Mouse (Mus musculus) CH12F3 (cell line): ENCODE measurements around the gene Nfatc2.

Experiments
- in situ Hi-C: fragments of 300-500 bp; cut with MboI; formaldehyde crosslinking; loops from 2 replicates; pipeline ENCODE4 v1.14.3; 2020; ENCODE audit warnings: low sequenced_read_pairs

Gene Nfatc2

DNA sequence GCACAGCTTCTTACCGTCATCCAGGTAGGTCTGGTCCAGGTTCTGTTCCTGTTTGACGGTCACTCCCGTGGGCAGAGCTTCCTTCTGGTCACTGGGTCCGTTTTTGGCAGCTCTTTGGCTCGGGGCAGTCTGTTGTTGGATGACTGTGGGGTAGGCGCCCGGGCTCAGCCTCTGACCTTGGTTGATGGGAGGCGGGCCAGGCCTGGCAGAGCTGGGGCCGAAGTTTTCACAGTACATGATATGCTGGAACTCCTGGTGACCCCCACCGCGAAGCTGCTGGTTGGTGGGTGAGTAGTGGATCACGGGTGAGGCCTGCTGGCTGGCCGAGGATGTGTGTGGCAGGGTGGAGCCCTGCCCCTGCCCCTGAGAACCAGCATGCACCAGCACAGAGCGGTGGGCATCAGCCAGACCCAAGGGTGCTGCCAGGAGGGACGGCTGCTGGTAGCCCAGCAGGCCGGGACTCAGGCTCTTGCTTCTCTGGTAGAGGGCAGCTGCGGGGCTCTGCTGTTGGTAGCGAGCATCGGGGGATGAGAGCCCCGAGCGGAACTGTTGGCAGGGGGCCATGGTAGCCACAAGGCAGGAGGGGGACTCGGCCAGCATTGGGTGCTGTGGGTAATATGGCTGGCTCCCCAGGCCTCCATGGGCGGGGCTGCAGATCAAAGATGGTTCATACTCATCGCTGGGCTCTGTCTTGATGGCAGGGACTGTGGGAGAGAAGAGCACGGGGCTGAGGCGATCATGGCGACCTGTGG, 96.8 kb downstream of the Nfatc2 start:
- in situ Hi-C loops = no loop called here

DNA sequence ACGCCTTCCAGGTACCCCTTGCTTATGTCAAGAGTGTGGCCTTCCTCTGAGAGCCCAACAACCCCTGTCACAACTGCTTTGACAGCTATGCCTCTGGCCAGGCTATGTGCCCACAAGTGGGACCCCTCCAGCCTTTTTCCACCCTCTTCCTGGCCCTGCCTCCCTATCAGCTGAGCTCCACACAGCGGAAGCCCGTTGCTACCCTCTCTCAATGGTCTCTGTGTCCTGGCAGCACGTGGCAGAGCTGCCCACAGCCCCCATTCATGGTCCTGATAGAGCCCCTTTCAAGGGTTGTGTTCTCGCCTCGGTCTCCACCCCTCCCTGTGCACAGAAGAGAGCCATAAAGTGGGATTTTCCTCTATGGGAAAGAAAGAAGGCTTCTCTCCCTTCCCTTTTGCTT, 97.7 kb downstream of the Nfatc2 start:
- in situ Hi-C loops = no loop called here

- in situ Hi-C loops = no loop called here
These were observed 100.7 kb downstream of the Nfatc2 start for GRCm38 (mm10) chr2:168500750-168501149.

DNA sequence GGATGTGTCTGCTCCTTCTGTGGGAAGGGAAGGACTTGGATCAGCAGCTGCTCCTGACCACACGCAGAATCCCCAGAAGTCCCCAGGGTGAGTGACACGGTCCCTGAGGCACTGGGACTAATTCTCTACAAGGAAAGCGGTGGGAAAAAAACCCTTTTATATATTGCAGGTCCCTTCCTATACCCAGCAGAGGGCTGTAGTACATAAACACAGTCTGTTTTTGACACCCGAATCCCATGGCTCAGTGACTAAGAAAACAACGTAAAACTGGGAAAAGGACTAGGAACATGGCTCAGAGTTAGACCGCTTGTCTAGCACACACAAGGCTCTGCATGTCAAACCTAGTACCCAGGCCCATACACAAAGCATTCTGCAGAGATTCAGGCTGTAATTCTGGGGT, 101.2 kb downstream of the Nfatc2 start:
- in situ Hi-C loops = no loop called here

GRCm38 (mm10) chr2:168491791-168492190, 109.7 kb downstream of the Nfatc2 start:
- in situ Hi-C loops = no loop called here

GRCm38 (mm10) chr2:168489953-168490352, 111.5 kb downstream of the Nfatc2 start:
- in situ Hi-C loops = no loop called here

GRCm38 (mm10) chr2:168488158-168488925, 113.1 kb downstream of the Nfatc2 start:
- in situ Hi-C loops = no loop called here

DNA sequence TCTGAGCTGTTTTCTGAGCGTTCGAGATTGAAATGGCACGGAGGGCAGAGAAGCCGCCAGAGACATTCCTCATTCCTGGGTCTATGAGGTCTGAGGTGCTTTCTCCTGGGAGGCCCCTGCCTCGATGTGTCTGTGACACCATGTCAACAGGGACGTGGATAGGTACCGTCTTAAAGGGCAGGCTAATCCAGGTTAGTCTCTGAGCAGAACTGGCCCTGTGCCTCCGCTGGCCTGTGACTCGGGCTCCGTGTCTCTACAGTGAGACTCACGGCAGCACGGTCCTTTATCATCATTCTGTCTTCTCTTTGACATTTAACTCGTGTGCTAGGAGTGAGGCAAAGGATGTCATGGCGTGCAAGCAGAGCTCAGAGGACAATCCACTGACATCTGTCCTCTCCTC, 120.3 kb downstream of the Nfatc2 start:
- in situ Hi-C loops = loop anchor here (5.0 kb wide), 1 partner anchor 36 kb away; no protein-coding TSS in a partner anchor

- in situ Hi-C loops = loop anchor here (5.0 kb wide), 1 partner anchor 37 kb away; no protein-coding TSS in a partner anchor
These were observed 120.8 kb downstream of the Nfatc2 start for GRCm38 (mm10) chr2:168480692-168481091.

GRCm38 (mm10) chr2:168479930-168480329, 121.5 kb downstream of the Nfatc2 start:
- in situ Hi-C loops = loop anchor here (5.0 to 10.0 kb wide), 2 partner anchors 37 to 145 kb away; no protein-coding TSS in a partner anchor

DNA sequence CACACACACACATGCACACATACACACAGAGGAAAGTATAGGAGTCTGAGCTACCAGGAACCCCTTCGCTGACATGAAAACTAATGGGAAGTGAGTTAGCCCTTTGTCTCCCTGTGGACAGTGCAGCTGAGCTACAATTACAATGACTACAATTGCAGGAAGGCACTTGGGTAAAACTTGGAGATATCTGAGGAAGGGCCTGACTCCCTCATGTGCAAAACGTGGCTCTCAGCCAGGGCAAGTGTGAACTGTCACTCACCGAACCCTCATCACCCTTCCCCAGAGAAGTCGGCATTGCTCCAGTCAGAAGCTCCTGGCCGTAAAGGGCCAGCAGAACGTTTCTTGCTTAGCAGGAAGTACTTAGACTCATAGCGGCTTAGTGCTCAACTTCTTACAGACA, 123.0 kb downstream of the Nfatc2 start:
- in situ Hi-C loops = loop anchor here (10.0 kb wide), 1 partner anchor 146 kb away; no protein-coding TSS in a partner anchor

DNA sequence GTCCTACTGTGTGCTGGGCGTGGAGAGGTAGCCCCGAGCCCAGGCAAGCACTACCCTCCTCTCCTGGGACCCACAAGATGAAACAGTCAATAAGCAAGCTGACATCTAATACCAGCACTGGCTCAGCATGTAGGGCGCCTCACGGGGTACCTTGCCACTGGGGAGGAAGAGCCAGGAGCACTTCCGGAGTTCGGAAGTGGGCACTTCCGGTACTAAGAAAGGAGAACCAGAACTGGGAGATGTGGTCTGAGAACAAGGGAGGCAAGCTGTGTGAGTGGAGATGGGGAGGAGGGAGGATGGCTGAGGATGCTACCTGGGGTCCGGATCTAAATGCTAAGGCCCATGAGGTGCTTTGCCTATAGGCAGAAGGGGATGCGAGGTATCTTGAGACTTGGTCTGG, 128.0 kb downstream of the Nfatc2 start:
- in situ Hi-C loops = loop anchor here (10.0 kb wide), 1 partner anchor 151 kb away; no protein-coding TSS in a partner anchor

GRCm38 (mm10) chr2:168472899-168473298, 128.6 kb downstream of the Nfatc2 start:
- in situ Hi-C loops = loop anchor here (10.0 kb wide), 1 partner anchor 152 kb away; no protein-coding TSS in a partner anchor

- in situ Hi-C loops = no loop called here
These were observed 132.4 kb downstream of the Nfatc2 start for GRCm38 (mm10) chr2:168469032-168469431.

GRCm38 (mm10) chr2:168467166-168467565, 134.3 kb downstream of the Nfatc2 start:
- in situ Hi-C loops = no loop called here

DNA sequence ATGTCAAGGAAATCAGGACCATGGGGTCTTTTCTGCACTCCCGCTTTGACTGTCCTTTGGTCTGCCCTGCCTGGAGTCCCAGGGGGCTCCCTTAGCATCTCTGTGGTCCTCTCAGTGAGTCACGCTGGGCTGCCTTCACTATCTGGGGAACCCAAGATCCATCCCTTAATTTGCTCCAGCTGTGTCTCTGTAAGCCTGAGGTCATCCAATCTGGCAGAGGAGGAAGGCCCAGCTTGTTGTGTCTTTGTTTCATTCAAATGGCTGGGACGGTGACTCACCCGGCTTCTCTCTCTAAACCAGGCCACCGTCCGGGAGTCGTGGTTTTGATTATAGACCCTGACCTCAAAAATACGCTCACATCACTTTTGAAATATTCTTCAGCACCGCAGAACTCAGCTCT, 135.4 kb downstream of the Nfatc2 start:
- in situ Hi-C loops = no loop called here

- in situ Hi-C loops = no loop called here
These were observed 135.8 kb downstream of the Nfatc2 start for GRCm38 (mm10) chr2:168465646-168466045.

GRCm38 (mm10) chr2:168461865-168462264, 139.6 kb downstream of the Nfatc2 start:
- in situ Hi-C loops = no loop called here

- in situ Hi-C loops = no loop called here
These were observed 141.8 kb downstream of the Nfatc2 start for GRCm38 (mm10) chr2:168459627-168460026.

DNA sequence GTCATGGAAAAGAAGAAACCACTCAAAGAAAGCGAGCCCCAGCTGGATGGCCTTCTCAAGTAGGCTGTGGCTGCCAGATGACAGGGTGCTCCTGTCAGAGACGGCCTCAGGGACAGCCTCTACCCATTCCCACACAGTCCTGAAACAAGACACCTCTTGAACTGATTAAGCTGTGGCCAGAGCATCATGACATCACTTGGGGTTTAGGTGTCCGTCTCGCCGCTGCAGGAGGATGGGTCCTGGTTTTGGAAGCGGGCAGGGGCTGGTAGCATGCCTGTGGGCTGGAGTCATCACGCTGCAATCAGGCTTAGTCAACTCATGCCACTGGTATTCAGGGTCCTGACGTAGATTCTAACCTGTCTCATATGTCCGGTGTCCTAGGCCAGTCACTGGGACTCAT, 142.9 kb downstream of the Nfatc2 start:
- in situ Hi-C loops = no loop called here
